Mouse (Mus musculus) heart, adult 2 months (tissue): Measurements from ENCODE around the gene Cyp2j7.
"Not testable (repeated sequence)": the region's sequence is repeated elsewhere in the genome, so short reads cannot be mapped to it uniquely, and the experiment has no call there.

Source experiments
- CTCF ChIP-seq: fragments of 200-600 bp; IDR thresholded peaks from 2 replicates; pipeline ENCODE4 v1.8.1; 2022; ENCODE audit warnings: antibody characterized with exemption, mild to moderate bottlenecking, moderate library complexity
- EP300 ChIP-seq: fragments of 200-500 bp; IDR thresholded peaks from 2 replicates; pipeline ENCODE4 v1.6.1; 2011; ENCODE audit warnings: low read depth, low read length, control low read depth; ENCODE audit not compliant: insufficient read depth
- POLR2A ChIP-seq: fragments of 200-500 bp; IDR thresholded peaks from 2 replicates; pipeline ENCODE4 v1.6.1; 2011; ENCODE audit warnings: mild to moderate bottlenecking, low read depth, low read length, control low read depth; ENCODE audit not compliant: insufficient read depth

- not testable (repeated sequence) for TF ChIP-seq POLR2A, EP300, CTCF
These were observed 47.1 kb downstream of the Cyp2j7 start for GRCm38 (mm10) chr4:96189321-96189720.
